ENCODE assay signal across 8 mouse cellular contexts in genomic region chr1:118916477-118917075, GRCm38 (mm10).
DNase-seq lines count a peak whose midpoint lies in the region; ATAC-seq and TF ChIP-seq lines count a peak whose summit lies in the region.
"Had no signal": no experiment of that assay in that cellular context is flagged by ENCODE, and none has a peak within 500 bp of the region (broad histone marks: within the 10 kb centered on the region; RNA-seq: fewer than 3 reads in every experiment).

No protein-coding gene starts in this region.

- no peak for TF ChIP-seq POLR2A in limb, embryonic 14.5 days (IDR thresholded peaks at IDR 0.05; ENCODE audit: borderline replicate concordance, extremely low read depth, insufficient read depth, insufficient read length)

- H3K4me1 ChIP-seq in forebrain, embryonic 12.5 days: peaks cover 61% of the 10 kb centered on the region
- H3K4me1 ChIP-seq in limb, embryonic 14.5 days (ENCODE audit: control insufficient read depth, insufficient read depth, low read length): peaks cover 32% of the 10 kb centered on the region
- H3K4me1 ChIP-seq in stomach, postnatal 0 days (replicated peaks; ENCODE audit: control insufficient read depth, insufficient read depth): no peaks in the 10 kb centered on the region; the same call in 1 of the 2 replicates

- H3K9ac ChIP-seq in forebrain, embryonic 12.5 days: no peak overlapping the region
- H3K9ac ChIP-seq in limb, embryonic 14.5 days (ENCODE audit: low read depth, low read length, severe bottlenecking): no peak overlapping the region
- no peak overlapping the region for H3K9ac ChIP-seq in stomach, postnatal 0 days (ENCODE audit: low read length)

- peak; percentile 11 to 16 for DNase-seq in lung, adult 18-20 months
- no peak for DNase-seq in lung, postnatal 25 days (ENCODE audit: low spot score)
- peak; percentile 36 for DNase-seq in limb, embryonic 14.5 days (ENCODE audit: low spot score)
- DNase-seq in stomach, postnatal 0 days (ENCODE audit: low spot score): no peak
- no peak for DNase-seq in T-cell, adult 2 months (ENCODE audit: low spot score)
- DNase-seq: thymus, postnatal 36 days had no signal

- peaks cover 32% of the 10 kb centered on the region for H3K27me3 ChIP-seq in forebrain, embryonic 12.5 days
- no peaks in the 10 kb centered on the region for H3K27me3 ChIP-seq in limb, embryonic 14.5 days (ENCODE audit: control insufficient read depth, insufficient read depth, low read length)
- no peaks in the 10 kb centered on the region for H3K27me3 ChIP-seq in stomach, postnatal 0 days (ENCODE audit: control insufficient read depth, insufficient read depth, low read length)

- no peaks in the 10 kb centered on the region for H3K9me3 ChIP-seq in forebrain, embryonic 12.5 days
- H3K9me3 ChIP-seq in limb, embryonic 14.5 days (ENCODE audit: control insufficient read depth, low read length): no peaks in the 10 kb centered on the region
- H3K9me3 ChIP-seq in stomach, postnatal 0 days (ENCODE audit: control insufficient read depth, low read length): no peaks in the 10 kb centered on the region

- ATAC-seq in forebrain, embryonic 12.5 days (ENCODE audit: low FRiP score): peak; percentile 10; the same call in 1 of the 2 replicates
- peak; percentile 49 for ATAC-seq in limb, embryonic 14.5 days (ENCODE audit: low FRiP score, low read depth)
- ATAC-seq in stomach, postnatal 0 days (ENCODE audit: low FRiP score, low TSS enrichment): 0 out of 2 replicates have a peak, but pooled peaks have one; percentile 29
- no peak for ATAC-seq in erythroid progenitor cell, adult 5-6 weeks (replicated peaks; ENCODE audit: low FRiP score, poor library complexity, severe bottlenecking)

- peak overlapping the region; percentile 65 for H3K27ac ChIP-seq in forebrain, embryonic 12.5 days
- H3K27ac ChIP-seq in limb, embryonic 14.5 days (replicated peaks; ENCODE audit: low read depth, low read length): peak overlapping the region; percentile 43; the same call in 1 of the 2 replicates
- H3K27ac ChIP-seq in stomach, postnatal 0 days (replicated peaks): no peak overlapping the region

- no peak for TF ChIP-seq CTCF in stomach, postnatal 0 days (IDR thresholded peaks at IDR 0.05; ENCODE audit: low read depth)

- no peak for TF ChIP-seq EP300 in stomach, postnatal 0 days (optimal IDR thresholded peaks at IDR 0.05)

- H3K4me2 ChIP-seq in forebrain, embryonic 12.5 days: no peak overlapping the region
- H3K4me2 ChIP-seq in limb, embryonic 14.5 days (replicated peaks; ENCODE audit: low read depth, low read length, severe bottlenecking): no peak overlapping the region
- H3K4me2 ChIP-seq in stomach, postnatal 0 days (replicated peaks; ENCODE audit: low read depth): no peak overlapping the region

- peaks cover 6% of the 10 kb centered on the region; the same call in 1 of the 2 replicates for H3K36me3 ChIP-seq in forebrain, embryonic 12.5 days (replicated peaks)
- H3K36me3 ChIP-seq in limb, embryonic 14.5 days (ENCODE audit: control insufficient read depth, insufficient read depth, low read length): peaks cover 8% of the 10 kb centered on the region
- no peaks in the 10 kb centered on the region for H3K36me3 ChIP-seq in stomach, postnatal 0 days (ENCODE audit: control insufficient read depth, insufficient read depth, low read length)

- WGBS in forebrain, embryonic 12.5 days: 40% methylated on average over 12 of the region's 12 CpGs
- 31% methylated on average over 12 of the region's 12 CpGs for WGBS in limb, embryonic 14.5 days
- WGBS in stomach, postnatal 0 days: 31% methylated on average over 12 of the region's 12 CpGs

- H3K4me3 ChIP-seq in forebrain, embryonic 12.5 days (replicated peaks): no peak overlapping the region
- H3K4me3 ChIP-seq in limb, embryonic 14.5 days (replicated peaks; ENCODE audit: low read length): no peak overlapping the region
- H3K4me3 ChIP-seq in stomach, postnatal 0 days (ENCODE audit: low read depth, low read length): no peak overlapping the region

Comparison
In these comparisons a context has a peak if more than half of its experiments do, and no peak if none do; other contexts are left out.
1. DNase-seq: peak in lung, adult 18-20 months (2 of 2) and limb, embryonic 14.5 days (single experiment); none in lung, postnatal 25 days (single experiment), stomach, postnatal 0 days (single experiment) and T-cell, adult 2 months (single experiment).